Mouse (Mus musculus) heart, embryonic 11.5 days (tissue): ENCODE measurements around the gene Rdm1. TPM values are rescaled to one million over a fixed set of nuclear protein-coding genes. Genes with fewer than 3 reads are reported as not detected.
"Not testable (repeated sequence)": the region's sequence is repeated elsewhere in the genome, so short reads cannot be mapped to it uniquely, and the experiment has no call there.

Experiments used
- ATAC-seq: fragments of 200-750 bp; cut with Nextera tagmentation; replicated peaks from 2 replicates; pipeline ENCODE4 v1.8.0; 2017; ENCODE audit warnings: moderate library complexity; ENCODE audit not compliant: insufficient number of reproducible peaks, low FRiP score, low TSS enrichment
- H3K27ac ChIP-seq: fragments of 300-500 bp; sonication (generic); 2 replicates; pipeline ENCODE4 v1.5.1; 2014; ENCODE audit warnings: mild to moderate bottlenecking, low read depth, low read length
- H3K27me3 ChIP-seq: fragments of 300-500 bp; sonication (generic); 2 replicates; pipeline ENCODE4 v1.6.1; 2014; ENCODE audit warnings: mild to moderate bottlenecking, low read length, mixed read lengths; ENCODE audit not compliant: control insufficient read depth, insufficient read depth
- H3K36me3 ChIP-seq: fragments of 300-500 bp; sonication (generic); 2 replicates; pipeline ENCODE4 v1.6.1; 2014; ENCODE audit warnings: mild to moderate bottlenecking, low read length, moderate library complexity, mixed read lengths; ENCODE audit not compliant: control insufficient read depth, insufficient read depth
- H3K4me1 ChIP-seq: fragments of 300-500 bp; sonication (generic); 2 replicates; pipeline ENCODE4 v1.6.1; 2014; ENCODE audit warnings: low read length; ENCODE audit not compliant: control insufficient read depth, insufficient read depth
- H3K4me2 ChIP-seq: fragments of 300-500 bp; sonication (generic); 2 replicates; pipeline ENCODE4 v1.6.1; 2014; ENCODE audit warnings: mild to moderate bottlenecking, moderate library complexity
- H3K4me3 ChIP-seq: fragments of 300-500 bp; sonication (generic); 2 replicates; pipeline ENCODE4 v1.5.1; 2014; ENCODE audit warnings: low read depth, low read length
- H3K9ac ChIP-seq: fragments of 300-500 bp; sonication (generic); 2 replicates; pipeline ENCODE4 v1.6.1; 2014; ENCODE audit warnings: mild to moderate bottlenecking, low read depth, low read length, moderate library complexity
- H3K9me3 ChIP-seq: fragments of 300-500 bp; sonication (generic); replicated peaks from 2 replicates; pipeline ENCODE4 v1.6.1; 2016; ENCODE audit warnings: low read length; ENCODE audit not compliant: control insufficient read depth
- WGBS: fragments of 180-500 bp; shearing (Covaris S2); extraction: QIAGEN DNeasy Blood & Tissue Kit; methylation state at CpG from one replicate; pipeline ENCODE4 v1.1.7; 2014; ENCODE audit not compliant: insufficient replicate concordance; 5-methylcytosine and 5-hydroxymethylcytosine counted together
- polyA plus RNA-seq: library from polyadenylated mRNA; unstranded; fragments of >200 nt; fragmentation: Nextera tagmentation; extraction: Ambion mirVana; gene quantifications from 2 replicates; pipeline ENCODE4 v1.2.1, GENCODE M21; 2014

The Rdm1 gene
- polyA plus RNA-seq, 1 experiment from 2014 or later = 28.2 TPM

DNA sequence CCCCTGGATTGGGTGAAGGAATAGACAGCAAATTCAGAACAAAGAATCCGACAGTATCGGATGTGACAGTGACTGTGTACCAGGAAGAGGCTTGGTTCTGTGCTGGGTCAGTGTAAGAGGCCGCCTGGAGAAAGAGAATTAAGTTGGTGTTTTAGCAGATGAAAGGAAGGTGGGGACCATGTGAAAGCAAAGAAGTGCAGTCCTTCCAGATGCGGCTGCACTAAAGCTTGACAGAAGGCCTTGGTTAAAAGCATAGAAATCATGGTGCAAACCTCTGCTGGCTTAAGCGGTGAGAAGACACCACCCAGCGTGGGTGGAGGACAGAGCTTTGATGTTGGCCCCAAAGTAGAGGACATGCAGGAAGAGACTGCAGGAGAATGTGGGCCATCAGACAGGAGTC is 13.4 kb upstream of the Rdm1 start:
- Histone ChIP-seq H3K4me1 (peaks cover 13% of the 10 kb centered on the region; the same call in 1 of the 2 replicates), H3K27me3 (no peaks in the 10 kb centered on the region), H3K9ac (no peak overlapping the region), H3K4me2 (no peak overlapping the region), H3K27ac (no peak overlapping the region), H3K36me3 (no peaks in the 10 kb centered on the region), H3K9me3 (no peaks in the 10 kb centered on the region), H3K4me3 (no peak overlapping the region)
- WGBS = 69% methylated on average over 6 of the region's 6 CpGs
- no peak for ATAC-seq

DNA sequence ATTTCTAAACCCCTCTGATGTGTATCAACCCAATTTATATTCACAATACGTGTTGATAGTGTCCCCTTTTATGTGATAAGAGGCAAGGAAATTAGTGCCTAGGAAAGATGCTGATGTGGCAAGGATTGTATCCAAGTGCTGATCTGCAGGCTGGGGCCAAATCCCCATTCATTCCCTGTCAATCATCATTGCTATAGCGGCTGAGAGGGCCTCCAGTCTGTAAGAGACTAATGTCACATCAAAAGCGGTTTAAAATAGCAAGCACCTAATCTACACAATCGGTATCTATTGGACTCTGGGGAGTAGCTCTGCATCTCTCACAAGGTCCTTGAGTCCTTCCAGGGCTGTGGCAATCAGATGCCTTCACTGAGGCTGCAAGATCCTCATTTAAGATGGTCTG is 12.9 kb upstream of the Rdm1 start:
- peaks cover 13% of the 10 kb centered on the region; the same call in 1 of the 2 replicates for H3K4me1 ChIP-seq
- H3K9ac ChIP-seq = no peak overlapping the region
- ATAC-seq = no peak
- no peak overlapping the region for H3K27ac ChIP-seq
- WGBS = 54% methylated on average over 4 of the region's 4 CpGs
- H3K36me3 ChIP-seq = no peaks in the 10 kb centered on the region
- no peaks in the 10 kb centered on the region for H3K27me3 ChIP-seq
- H3K4me3 ChIP-seq = no peak overlapping the region
- H3K9me3 ChIP-seq = no peaks in the 10 kb centered on the region
- H3K4me2 ChIP-seq = no peak overlapping the region

- no peaks in the 10 kb centered on the region for H3K27me3 ChIP-seq
- H3K4me2 ChIP-seq = no peak overlapping the region
- no peak overlapping the region for H3K9ac ChIP-seq
- H3K4me1 ChIP-seq = peaks cover 9% of the 10 kb centered on the region; the same call in 1 of the 2 replicates
- no peaks in the 10 kb centered on the region for H3K36me3 ChIP-seq
- ATAC-seq = no peak
- WGBS = 79% methylated on average over 6 of the region's 6 CpGs
- no peak overlapping the region for H3K4me3 ChIP-seq
- no peak overlapping the region for H3K27ac ChIP-seq
- H3K9me3 ChIP-seq = no peaks in the 10 kb centered on the region
Observed at GRCm38 (mm10) chr11:101615380-101615779, 11.6 kb upstream of the Rdm1 start.

- H3K9me3 ChIP-seq = no peaks in the 10 kb centered on the region
- WGBS = 75% methylated on average over 8 of the region's 8 CpGs
- no peak overlapping the region for H3K27ac ChIP-seq
- no peaks in the 10 kb centered on the region for H3K27me3 ChIP-seq
- H3K4me3 ChIP-seq = no peak overlapping the region
- H3K4me1 ChIP-seq = 0 out of 2 replicates have a peak, but pooled peaks cover 4% of the 10 kb centered on the region
- H3K36me3 ChIP-seq = no peaks in the 10 kb centered on the region
- no peak for ATAC-seq
- H3K4me2 ChIP-seq = no peak overlapping the region
- no peak overlapping the region for H3K9ac ChIP-seq
Observed at GRCm38 (mm10) chr11:101616104-101616503, 10.9 kb upstream of the Rdm1 start.

GRCm38 (mm10) chr11:101616948-101617767 is 9.8 kb upstream of the Rdm1 start:
- ATAC-seq = no peak
- WGBS = 20% methylated on average over 18 of the region's 18 CpGs
- Histone ChIP-seq H3K27me3 (no peaks in the 10 kb centered on the region), H3K9me3 (no peaks in the 10 kb centered on the region), H3K9ac (no peak overlapping the region), H3K4me3 (no peak overlapping the region), H3K36me3 (no peaks in the 10 kb centered on the region), H3K4me2 (peak overlapping the region; percentile 15), H3K27ac (no peak overlapping the region), H3K4me1 (0 out of 2 replicates have a peak, but pooled peaks cover 4% of the 10 kb centered on the region)

- Histone ChIP-seq H3K36me3 (no peaks in the 10 kb centered on the region), H3K4me3 (no peak overlapping the region), H3K4me2 (peak overlapping the region; percentile 15), H3K4me1 (0 out of 2 replicates have a peak, but pooled peaks cover 4% of the 10 kb centered on the region), H3K9me3 (no peaks in the 10 kb centered on the region), H3K27me3 (no peaks in the 10 kb centered on the region), H3K9ac (no peak overlapping the region), H3K27ac (no peak overlapping the region)
- no peak for ATAC-seq
- WGBS = 12% methylated on average over 8 of the region's 8 CpGs
Observed at GRCm38 (mm10) chr11:101617849-101618248, 9.1 kb upstream of the Rdm1 start.

DNA sequence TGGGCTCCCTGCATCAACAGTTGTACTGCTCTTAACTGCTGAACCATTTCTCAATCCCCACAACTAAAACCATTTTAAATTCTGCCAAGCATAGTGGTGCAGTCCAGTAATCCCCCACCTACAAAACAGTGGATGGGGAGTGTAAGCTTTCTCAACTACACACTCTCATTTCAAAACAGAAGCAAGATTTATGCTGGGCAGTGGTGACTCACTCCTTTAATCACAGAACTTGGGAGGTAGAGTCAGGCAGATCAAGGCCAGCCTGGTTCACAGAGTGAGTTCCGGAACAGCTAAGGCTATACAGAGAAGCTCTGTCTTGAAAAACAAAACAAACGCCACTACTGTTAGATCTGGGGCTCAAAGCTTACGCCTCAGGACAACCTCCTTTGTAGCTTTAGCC is 8.4 kb upstream of the Rdm1 start:
- H3K4me1 ChIP-seq = 0 out of 2 replicates have a peak, but pooled peaks cover 4% of the 10 kb centered on the region
- WGBS = 77% methylated on average over 3 of the region's 3 CpGs
- H3K9ac ChIP-seq = no peak overlapping the region
- no peaks in the 10 kb centered on the region for H3K36me3 ChIP-seq
- ATAC-seq = no peak
- H3K9me3 ChIP-seq = no peaks in the 10 kb centered on the region
- no peak overlapping the region for H3K4me2 ChIP-seq
- H3K27ac ChIP-seq = no peak overlapping the region
- H3K4me3 ChIP-seq = no peak overlapping the region
- no peaks in the 10 kb centered on the region for H3K27me3 ChIP-seq

- WGBS = 72% methylated on average over 11 of the region's 11 CpGs
Observed at GRCm38 (mm10) chr11:101620022-101620655, 6.9 kb upstream of the Rdm1 start.

More at GRCm38 (mm10) chr11:101620022-101620655, 6.9 kb upstream of the Rdm1 start:
- not testable (repeated sequence) for H3K9ac ChIP-seq, H3K36me3 ChIP-seq, H3K4me1 ChIP-seq, H3K27ac ChIP-seq, H3K9me3 ChIP-seq, H3K4me2 ChIP-seq, H3K27me3 ChIP-seq, ATAC-seq, H3K4me3 ChIP-seq
